Mouse (Mus musculus): Measurements from ENCODE around the gene Col16a1. TPM values are rescaled to one million over a fixed set of nuclear protein-coding genes. Genes with fewer than 3 reads are reported as not detected.

Gene Col16a1
- polyA plus RNA-seq, 1 experiment from 2014 or later = 9.9 TPM

DNA sequence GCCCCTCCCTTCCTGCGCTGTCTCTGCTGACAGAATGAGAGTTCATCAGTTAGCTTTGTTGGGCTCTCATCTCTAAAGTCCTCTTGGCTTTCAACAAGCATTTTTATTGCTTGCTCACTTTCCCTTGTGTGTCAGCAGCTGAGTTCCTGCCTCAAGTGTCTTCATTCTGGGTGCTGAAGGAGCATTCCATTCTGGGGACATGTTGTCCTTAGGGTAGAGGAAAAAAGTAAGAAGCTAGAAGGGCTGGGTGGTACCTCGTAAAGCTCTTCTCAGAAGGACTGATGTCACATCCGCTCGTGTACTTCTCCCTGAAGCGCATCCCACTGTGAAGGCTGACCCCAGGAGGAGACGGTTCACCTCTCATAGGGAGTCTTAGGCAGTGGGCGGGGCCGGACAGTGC is 73.9 kb downstream of the Col16a1 start:
- Histone ChIP-seq H3K36me3 (ENCODE audit: control insufficient read depth, insufficient read depth, low read length) (peaks cover 9% of the 10 kb centered on the region; the same call in 1 of the 2 replicates), H3K27ac (ENCODE audit: low read depth, low read length) (no peak overlapping the region), H3K4me1 (replicated peaks; ENCODE audit: control insufficient read depth, insufficient read depth, low read length) (no peaks in the 10 kb centered on the region), H3K4me2 (replicated peaks; ENCODE audit: low read depth, low read length) (no peak overlapping the region), H3K9ac (ENCODE audit: low read depth, low read length) (no peak overlapping the region), H3K27me3 (ENCODE audit: control insufficient read depth, insufficient read depth, low read length) (no peaks in the 10 kb centered on the region), H3K9me3 (ENCODE audit: control insufficient read depth, low read length) (no peaks in the 10 kb centered on the region), H3K4me3 (ENCODE audit: low read depth, low read length) (no peak overlapping the region)
- ATAC-seq (ENCODE audit: low FRiP score) (no peak), DNase-seq (ENCODE audit: low spot score) (no peak)
- 67% methylated on average over 8 of the region's 8 CpGs for WGBS

DNA sequence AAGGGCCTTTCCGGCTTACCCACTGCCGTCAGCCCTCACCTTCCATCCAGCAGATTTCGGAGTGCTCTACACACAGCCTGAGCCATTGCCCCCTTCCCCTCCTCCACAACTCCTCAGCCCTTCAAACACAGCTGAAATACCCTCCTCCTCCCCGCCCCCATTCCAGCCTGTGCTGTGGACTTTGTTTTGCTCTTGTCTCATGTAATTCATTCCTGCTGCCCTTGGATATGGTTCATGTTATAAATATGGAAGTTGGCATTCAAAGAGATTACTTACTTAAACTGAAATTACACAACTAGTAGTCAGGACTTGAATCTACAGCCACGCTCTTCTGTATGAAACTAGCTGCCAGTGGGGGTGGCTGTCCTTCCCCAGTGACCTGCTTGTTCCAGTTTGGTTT is 75.4 kb downstream of the Col16a1 start:
- H3K27ac ChIP-seq (ENCODE audit: low read depth, low read length) = no peak overlapping the region
- DNase-seq (ENCODE audit: low spot score) (no peak), ATAC-seq (ENCODE audit: low FRiP score) (no peak)
- no peaks in the 10 kb centered on the region for H3K4me1 ChIP-seq (replicated peaks; ENCODE audit: control insufficient read depth, insufficient read depth, low read length)
- no peaks in the 10 kb centered on the region for H3K27me3 ChIP-seq (ENCODE audit: control insufficient read depth, insufficient read depth, low read length)
- H3K36me3 ChIP-seq (ENCODE audit: control insufficient read depth, insufficient read depth, low read length) = peaks cover 9% of the 10 kb centered on the region; the same call in 1 of the 2 replicates
- H3K9me3 ChIP-seq (ENCODE audit: control insufficient read depth, low read length) = no peaks in the 10 kb centered on the region
- H3K9ac ChIP-seq (ENCODE audit: low read depth, low read length) = no peak overlapping the region
- no peak overlapping the region for H3K4me2 ChIP-seq (replicated peaks; ENCODE audit: low read depth, low read length)
- H3K4me3 ChIP-seq (ENCODE audit: low read depth, low read length) = no peak overlapping the region
- WGBS = 94% methylated on average over 5 of the region's 5 CpGs

DNA sequence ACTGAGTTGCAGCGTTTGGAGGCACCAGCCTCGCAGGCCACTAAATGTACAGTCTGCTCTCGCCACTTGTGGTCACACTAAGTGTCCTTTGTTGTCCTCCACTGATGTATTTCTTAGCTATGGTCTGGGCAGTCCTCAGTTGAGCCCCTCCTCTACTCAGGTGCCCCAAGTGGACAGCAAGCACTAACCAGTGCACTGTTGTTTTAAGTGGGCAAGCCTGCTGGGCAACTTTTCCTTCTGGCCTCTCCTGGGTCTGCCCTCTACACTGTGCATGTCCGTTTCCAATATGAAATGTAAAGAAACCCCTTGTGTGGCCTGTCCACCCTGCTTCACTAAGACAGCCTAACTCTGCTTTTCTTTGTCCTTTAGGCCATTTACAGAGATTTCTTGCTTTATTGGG is 76.5 kb downstream of the Col16a1 start:
- H3K9me3 ChIP-seq (ENCODE audit: control insufficient read depth, low read length) = no peaks in the 10 kb centered on the region
- DNase-seq (ENCODE audit: low spot score) (no peak), ATAC-seq (ENCODE audit: low FRiP score) (no peak)
- no peak overlapping the region for H3K4me2 ChIP-seq (replicated peaks; ENCODE audit: low read depth, low read length)
- WGBS = 87% methylated on average over 4 of the region's 4 CpGs
- H3K27ac ChIP-seq (ENCODE audit: low read depth, low read length) = no peak overlapping the region
- peaks cover 9% of the 10 kb centered on the region; the same call in 1 of the 2 replicates for H3K36me3 ChIP-seq (ENCODE audit: control insufficient read depth, insufficient read depth, low read length)
- no peaks in the 10 kb centered on the region for H3K4me1 ChIP-seq (replicated peaks; ENCODE audit: control insufficient read depth, insufficient read depth, low read length)
- no peaks in the 10 kb centered on the region for H3K27me3 ChIP-seq (ENCODE audit: control insufficient read depth, insufficient read depth, low read length)
- H3K4me3 ChIP-seq (ENCODE audit: low read depth, low read length) = no peak overlapping the region
- H3K9ac ChIP-seq (ENCODE audit: low read depth, low read length) = no peak overlapping the region

GRCm38 (mm10) chr4:130125164-130125563 is 77.5 kb downstream of the Col16a1 start:
- WGBS = 95% methylated on average over 6 of the region's 6 CpGs
- H3K36me3 ChIP-seq (ENCODE audit: control insufficient read depth, insufficient read depth, low read length) = peaks cover 9% of the 10 kb centered on the region; the same call in 1 of the 2 replicates
- no peaks in the 10 kb centered on the region for H3K27me3 ChIP-seq (ENCODE audit: control insufficient read depth, insufficient read depth, low read length)
- H3K9me3 ChIP-seq (ENCODE audit: control insufficient read depth, low read length) = no peaks in the 10 kb centered on the region
- no peak overlapping the region for H3K4me3 ChIP-seq (ENCODE audit: low read depth, low read length)
- no peak overlapping the region for H3K27ac ChIP-seq (ENCODE audit: low read depth, low read length)
- H3K4me1 ChIP-seq (replicated peaks; ENCODE audit: control insufficient read depth, insufficient read depth, low read length) = no peaks in the 10 kb centered on the region
- H3K9ac ChIP-seq (ENCODE audit: low read depth, low read length) = no peak overlapping the region
- H3K4me2 ChIP-seq (replicated peaks; ENCODE audit: low read depth, low read length) = no peak overlapping the region
- no peak for ATAC-seq (ENCODE audit: low FRiP score)
- no peak for DNase-seq (ENCODE audit: low spot score)

GRCm38 (mm10) chr4:130125935-130126334 is 78.3 kb downstream of the Col16a1 start:
- no peaks in the 10 kb centered on the region for H3K9me3 ChIP-seq (ENCODE audit: control insufficient read depth, low read length)
- no peaks in the 10 kb centered on the region for H3K4me1 ChIP-seq (replicated peaks; ENCODE audit: control insufficient read depth, insufficient read depth, low read length)
- H3K4me3 ChIP-seq (ENCODE audit: low read depth, low read length) = no peak overlapping the region
- H3K27me3 ChIP-seq (ENCODE audit: control insufficient read depth, insufficient read depth, low read length) = no peaks in the 10 kb centered on the region
- H3K27ac ChIP-seq (ENCODE audit: low read depth, low read length) = no peak overlapping the region
- WGBS = 65% methylated on average over 5 of the region's 5 CpGs
- H3K9ac ChIP-seq (ENCODE audit: low read depth, low read length) = no peak overlapping the region
- ATAC-seq (ENCODE audit: low FRiP score) = no peak
- DNase-seq (ENCODE audit: low spot score) = no peak
- peaks cover 9% of the 10 kb centered on the region; the same call in 1 of the 2 replicates for H3K36me3 ChIP-seq (ENCODE audit: control insufficient read depth, insufficient read depth, low read length)
- H3K4me2 ChIP-seq (replicated peaks; ENCODE audit: low read depth, low read length) = no peak overlapping the region

DNA sequence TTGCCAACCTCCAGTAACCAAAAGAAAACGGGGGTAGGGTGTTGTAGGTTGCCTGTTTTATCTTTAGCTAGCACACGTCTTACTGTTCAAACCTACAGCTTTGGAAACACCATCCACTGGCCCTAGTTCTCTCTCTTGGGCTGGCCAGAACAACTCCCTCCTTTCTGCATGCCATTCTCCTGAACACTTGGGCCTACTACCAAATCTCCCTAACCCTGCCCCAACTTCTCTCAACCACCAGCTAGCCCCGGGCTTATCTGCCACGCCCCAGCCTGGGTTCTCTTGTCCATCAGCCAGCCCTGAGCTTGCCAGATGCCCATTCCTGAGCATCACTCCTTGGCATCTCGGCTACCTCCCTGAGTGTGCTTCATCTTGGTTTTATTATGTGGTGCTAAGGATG is 81.3 kb downstream of the Col16a1 start:
- no peak overlapping the region for H3K4me3 ChIP-seq (ENCODE audit: low read depth, low read length)
- no peaks in the 10 kb centered on the region for H3K9me3 ChIP-seq (ENCODE audit: control insufficient read depth, low read length)
- no peaks in the 10 kb centered on the region for H3K27me3 ChIP-seq (ENCODE audit: control insufficient read depth, insufficient read depth, low read length)
- H3K9ac ChIP-seq (ENCODE audit: low read depth, low read length) = no peak overlapping the region
- H3K27ac ChIP-seq (ENCODE audit: low read depth, low read length) = no peak overlapping the region
- 89% methylated on average over 5 of the region's 5 CpGs for WGBS
- ATAC-seq (ENCODE audit: low FRiP score) (no peak), DNase-seq (ENCODE audit: low spot score) (no peak)
- no peak overlapping the region for H3K4me2 ChIP-seq (replicated peaks; ENCODE audit: low read depth, low read length)
- peaks cover 4% of the 10 kb centered on the region; the same call in 1 of the 2 replicates for H3K36me3 ChIP-seq (ENCODE audit: control insufficient read depth, insufficient read depth, low read length)
- no peaks in the 10 kb centered on the region for H3K4me1 ChIP-seq (replicated peaks; ENCODE audit: control insufficient read depth, insufficient read depth, low read length)

DNA sequence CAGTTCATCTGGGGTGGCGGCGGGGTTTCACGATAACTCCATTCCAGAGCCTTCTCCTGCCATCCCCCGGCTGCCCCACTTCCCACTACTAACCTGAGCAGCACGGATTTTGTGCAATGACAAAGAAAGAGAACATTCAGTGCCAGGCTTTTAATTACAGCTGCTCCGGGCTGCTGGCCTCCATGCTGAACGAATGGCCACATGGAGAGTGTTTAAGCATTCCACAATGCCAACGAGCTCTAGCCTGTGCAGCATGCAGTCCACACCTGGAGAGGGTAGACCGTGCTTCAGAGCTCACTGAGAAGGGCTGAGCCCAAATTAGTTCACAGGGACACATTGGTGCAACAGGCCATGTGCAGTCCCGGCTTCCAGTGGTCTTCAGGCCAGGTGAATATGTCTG is 82.4 kb downstream of the Col16a1 start:
- DNase-seq (ENCODE audit: low spot score) (no peak), ATAC-seq (ENCODE audit: low FRiP score) (no peak)
- Histone ChIP-seq H3K4me2 (replicated peaks; ENCODE audit: low read depth, low read length) (no peak overlapping the region), H3K9ac (ENCODE audit: low read depth, low read length) (no peak overlapping the region), H3K36me3 (ENCODE audit: control insufficient read depth, insufficient read depth, low read length) (0 out of 2 replicates have a peak, but pooled peaks cover 2% of the 10 kb centered on the region), H3K4me1 (replicated peaks; ENCODE audit: control insufficient read depth, insufficient read depth, low read length) (no peaks in the 10 kb centered on the region), H3K27ac (ENCODE audit: low read depth, low read length) (no peak overlapping the region), H3K27me3 (ENCODE audit: control insufficient read depth, insufficient read depth, low read length) (no peaks in the 10 kb centered on the region), H3K9me3 (ENCODE audit: control insufficient read depth, low read length) (no peaks in the 10 kb centered on the region), H3K4me3 (ENCODE audit: low read depth, low read length) (no peak overlapping the region)
- WGBS = 82% methylated on average over 10 of the region's 10 CpGs

DNA sequence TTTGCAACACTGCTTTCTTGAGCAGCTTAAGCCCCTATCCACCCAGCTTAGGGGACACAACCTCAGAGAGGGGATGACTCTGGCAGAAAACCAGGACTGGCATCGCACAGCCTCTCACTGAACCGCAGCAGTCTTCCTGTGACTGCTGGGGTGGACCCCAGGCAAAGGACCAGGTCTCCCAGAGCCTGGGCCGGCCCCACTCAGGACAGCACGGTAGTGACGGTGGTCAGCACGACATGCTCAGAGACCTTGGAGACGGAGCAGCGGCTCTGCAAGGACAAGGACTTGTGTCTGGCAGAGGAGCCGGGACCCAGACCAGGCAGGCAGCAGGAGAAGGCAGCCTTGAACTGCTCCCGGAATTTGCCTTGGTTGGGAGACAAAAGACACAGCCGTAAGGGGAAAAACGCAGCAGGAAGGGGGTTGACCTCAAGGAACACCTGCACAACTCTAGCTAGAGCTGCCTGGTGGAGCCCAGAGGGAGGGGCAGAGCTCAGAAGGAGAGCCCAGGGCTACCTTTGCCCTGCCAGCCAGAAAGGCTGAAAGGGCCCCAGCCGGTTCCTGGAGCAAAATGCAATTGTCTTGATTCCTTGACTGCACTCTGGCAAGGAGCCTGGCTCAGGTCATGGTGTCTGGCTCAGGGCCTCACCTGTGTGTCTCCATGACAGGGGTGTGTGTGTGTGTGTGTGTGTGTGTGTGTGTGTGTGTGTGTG is 83.2 kb downstream of the Col16a1 start:
- H3K4me3 ChIP-seq (ENCODE audit: low read depth, low read length) = no peak overlapping the region
- no peak overlapping the region for H3K9ac ChIP-seq (ENCODE audit: low read depth, low read length)
- WGBS = 57% methylated on average over 13 of the region's 13 CpGs
- H3K4me2 ChIP-seq (replicated peaks; ENCODE audit: low read depth, low read length) = no peak overlapping the region
- H3K27me3 ChIP-seq (ENCODE audit: control insufficient read depth, insufficient read depth, low read length) = no peaks in the 10 kb centered on the region
- ATAC-seq (ENCODE audit: low FRiP score) (no peak), DNase-seq (ENCODE audit: low spot score) (no peak)
- no peaks in the 10 kb centered on the region for H3K36me3 ChIP-seq (ENCODE audit: control insufficient read depth, insufficient read depth, low read length)
- no peaks in the 10 kb centered on the region for H3K4me1 ChIP-seq (replicated peaks; ENCODE audit: control insufficient read depth, insufficient read depth, low read length)
- H3K27ac ChIP-seq (ENCODE audit: low read depth, low read length) = no peak overlapping the region
- H3K9me3 ChIP-seq (ENCODE audit: control insufficient read depth, low read length) = no peaks in the 10 kb centered on the region

DNA sequence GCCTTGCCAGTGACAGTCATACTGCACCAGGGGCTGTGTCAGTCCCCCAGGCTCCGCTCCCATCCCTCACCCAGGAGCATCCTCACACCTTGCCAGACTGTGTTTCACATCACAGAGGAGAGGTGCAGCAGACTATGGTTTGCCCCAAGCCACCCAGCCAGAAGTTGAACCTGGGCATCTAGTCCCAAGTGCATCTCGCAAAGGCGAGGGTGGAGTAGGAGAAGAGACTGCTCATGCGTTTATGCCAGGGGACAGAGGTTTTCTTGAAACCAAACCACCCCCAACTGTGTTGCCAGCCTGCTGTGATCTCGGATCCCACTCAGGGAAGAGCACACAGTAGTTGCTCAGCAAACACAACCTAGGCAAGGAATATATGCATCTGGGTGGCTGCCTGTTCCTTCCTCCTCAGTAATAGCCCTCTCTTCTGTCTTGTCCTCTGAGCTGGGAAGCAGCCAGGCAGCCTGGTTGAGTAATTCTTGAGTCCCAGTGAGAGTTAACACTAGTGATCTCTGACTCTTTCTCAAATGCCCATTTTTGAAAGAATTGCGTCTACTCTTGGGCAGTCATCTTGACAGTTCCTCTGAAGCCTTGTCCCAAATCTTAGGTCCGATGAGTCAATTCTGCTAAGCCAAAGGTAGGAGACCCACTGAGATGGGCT is 83.9 kb downstream of the Col16a1 start:
- no peak overlapping the region for H3K4me2 ChIP-seq (replicated peaks; ENCODE audit: low read depth, low read length)
- no peak for DNase-seq (ENCODE audit: low spot score)
- WGBS = 88% methylated on average over 7 of the region's 7 CpGs

More for the DNA sequence above, 83.9 kb downstream of the Col16a1 start:
- Histone ChIP-seq H3K9ac (ENCODE audit: low read depth, low read length) (no peak overlapping the region), H3K27ac (ENCODE audit: low read depth, low read length) (no peak overlapping the region), H3K4me3 (ENCODE audit: low read depth, low read length) (no peak overlapping the region), H3K27me3 (ENCODE audit: control insufficient read depth, insufficient read depth, low read length) (no peaks in the 10 kb centered on the region), H3K36me3 (ENCODE audit: control insufficient read depth, insufficient read depth, low read length) (no peaks in the 10 kb centered on the region), H3K4me1 (replicated peaks; ENCODE audit: control insufficient read depth, insufficient read depth, low read length) (no peaks in the 10 kb centered on the region), H3K9me3 (ENCODE audit: control insufficient read depth, low read length) (no peaks in the 10 kb centered on the region)
- no peak for ATAC-seq (ENCODE audit: low FRiP score)
